Mouse (Mus musculus) small intestine, adult 2 months (tissue): ENCODE results near the gene Crisp4.

Experiments
- CTCF ChIP-seq: fragments of 200-500 bp; IDR thresholded peaks from 2 replicates; pipeline ENCODE4 v1.5.1; 2012; ENCODE audit warnings: low read depth, mild to moderate bottlenecking, control low read depth, inconsistent platforms, low read length, moderate library complexity, mixed read lengths; ENCODE audit not compliant: insufficient replicate concordance, insufficient read length; ENCODE audit errors: extremely low read depth
- POLR2A ChIP-seq: fragments of 200-500 bp; IDR thresholded peaks from 2 replicates; pipeline ENCODE4 v1.6.1; 2012; ENCODE audit warnings: low read depth, mild to moderate bottlenecking, control low read depth, inconsistent platforms, low read length, moderate library complexity

- no peak for TF ChIP-seq POLR2A
- TF ChIP-seq CTCF: no peak
Measured at GRCm38 (mm10) chr1:18106720-18107355, 38.9 kb downstream of the Crisp4 start.
